Mouse (Mus musculus) left cerebral cortex, postnatal 10 days (tissue): Measurements from ENCODE around the gene Rnf41. TPM values are rescaled to one million over a fixed set of nuclear protein-coding genes. Genes with fewer than 3 reads are reported as not detected.
A peak's percentile ranks its signal among the peaks of the same experiment; 100 is the strongest.

Source experiments
- microRNA-seq: library from miRNA; unstranded; fragments of <30 nt; microRNA quantifications from one replicate; pipeline ENCODE4 v1.2.0, GENCODE M21; 2022
- total RNA-seq, 2 experiments: library from RNA; stranded (reverse); gene quantifications; 2 replicates each; pipeline ENCODE4 v1.2.3; 2021

Rnf41 gene
- total RNA-seq, 2 experiments from 2014 or later, result 79.3 to 81.6 TPM

Small RNA genes within 50 kb of the gene (microRNA-seq; reads per million reads assigned to microRNA genes)
- gene Gm25361 (not detected), gene Gm26308 (not detected), gene Mir6914 (not detected), gene Mir6915 (9.2 reads per million, percentile 29 among the genes with 10 or more reads in this experiment), gene Mir8105 (2.0 reads per million)

Other genes with a start within 250 kb of the Rnf41 start
- gene Rbms2, start 231.4 kb upstream of the Rnf41 start, total RNA-seq, result 10 to 100 TPM; 10.7 to 11.6 TPM
- 10 to 100 TPM; 17.8 to 18.7 TPM for gene Gls2, start 217.2 kb upstream of the Rnf41 start, total RNA-seq
- gene Spryd4, start 199.8 kb upstream of the Rnf41 start, total RNA-seq, result 10 to 100 TPM; 11.5 to 12.6 TPM
- not detected for gene Mip, start 185.8 kb upstream of the Rnf41 start, total RNA-seq
- 1 to 10 TPM; 8.3 to 9.7 TPM for gene Timeless, start 179.6 kb upstream of the Rnf41 start, total RNA-seq
- gene Apon, start 157.6 kb upstream of the Rnf41 start, total RNA-seq, result not detected
- not detected for gene Apof, start 143.0 kb upstream of the Rnf41 start, total RNA-seq
- 10 to 100 TPM; 20.2 to 26.0 TPM for gene Stat2, start 141.1 kb upstream of the Rnf41 start, total RNA-seq
- under 1 TPM; 0.43 to 0.58 TPM for gene Il23a, start 112.9 kb upstream of the Rnf41 start, total RNA-seq
- 10 to 100 TPM; 13.0 to 14.1 TPM for gene Pan2, start 108.3 kb upstream of the Rnf41 start, total RNA-seq
- gene Cnpy2, start 89.2 kb upstream of the Rnf41 start, total RNA-seq, result 10 to 100 TPM; 64.4 to 69.7 TPM
- gene Cs, start 73.9 kb upstream of the Rnf41 start, total RNA-seq, result 100 to 1,000 TPM; 287 to 288 TPM
- 10 to 100 TPM; 69.8 to 74.6 TPM for gene Coq10a, start 42.7 kb upstream of the Rnf41 start, total RNA-seq
- 10 to 100 TPM; 74.4 TPM for gene Ankrd52, start 34.5 kb upstream of the Rnf41 start, total RNA-seq
- under 1 TPM; 0.56 to 0.69 TPM for gene Slc39a5, start 10.4 kb upstream of the Rnf41 start, total RNA-seq
- gene Nabp2, start 165 bp upstream of the Rnf41 start, total RNA-seq, result 10 to 100 TPM; 88.5 to 93.8 TPM
- gene Smarcc2, start 47.6 kb downstream of the Rnf41 start, total RNA-seq, result 100 to 1,000 TPM; 204 to 226 TPM
- gene Myl6, start 82.5 kb downstream of the Rnf41 start, total RNA-seq, result 100 to 1,000 TPM; 602 to 610 TPM
- 10 to 100 TPM; 30.9 to 34.1 TPM for gene Myl6b, start 87.0 kb downstream of the Rnf41 start, total RNA-seq
- gene Esyt1, start 114.2 kb downstream of the Rnf41 start, total RNA-seq, result 1 to 10 TPM; 8.9 to 9.3 TPM
- gene Zc3h10, start 136.1 kb downstream of the Rnf41 start, total RNA-seq, result 10 to 100 TPM; 10.8 to 10.9 TPM
- gene Rpl41, start 137.6 kb downstream of the Rnf41 start, total RNA-seq, result 1,000 to 10,000 TPM; 2,483 to 2,553 TPM
- gene Pa2g4, start 154.3 kb downstream of the Rnf41 start, total RNA-seq, result 10 to 100 TPM; 80.0 to 83.7 TPM
- gene Erbb3, start 178.0 kb downstream of the Rnf41 start, total RNA-seq, result 1 to 10 TPM; 1.1 to 2.2 TPM
- gene Rps26, start 215.1 kb downstream of the Rnf41 start, total RNA-seq, result 100 to 1,000 TPM; 382 to 405 TPM
- gene Ikzf4, start 234.3 kb downstream of the Rnf41 start, total RNA-seq, result 10 to 100 TPM; 18.5 to 19.8 TPM